Mouse (Mus musculus) ES-E14 (cell line): Measurements from ENCODE around the gene Kif22.

Source experiments
- CHD2 ChIP-seq: IDR thresholded peaks from 2 replicates; pipeline ENCODE4 v1.6.1; 2014; ENCODE audit warnings: mild to moderate bottlenecking, low read depth, low read length, inconsistent platforms
- HCFC1 ChIP-seq: IDR thresholded peaks from 2 replicates; pipeline ENCODE4 v1.6.1; 2012; ENCODE audit warnings: low read length, inconsistent platforms, borderline replicate concordance; ENCODE audit not compliant: insufficient read depth
- MAFK ChIP-seq: IDR thresholded peaks from 2 replicates; pipeline ENCODE4 v1.6.1; 2014; ENCODE audit warnings: mild to moderate bottlenecking, low read depth, low read length, inconsistent platforms; ENCODE audit not compliant: insufficient read depth
- ZC3H11A ChIP-seq: IDR thresholded peaks from 2 replicates; pipeline ENCODE4 v1.6.1; 2012; ENCODE audit warnings: low read depth, mild to moderate bottlenecking, inconsistent platforms, low read length, borderline replicate concordance
- ZNF384 ChIP-seq: IDR thresholded peaks from 2 replicates; pipeline ENCODE4 v1.6.1; 2012; ENCODE audit warnings: low read depth, low read length, inconsistent platforms

- TF ChIP-seq ZNF384 = no peak
- TF ChIP-seq MAFK = no peak
- no peak for TF ChIP-seq CHD2
- no peak for TF ChIP-seq ZC3H11A
- TF ChIP-seq HCFC1 = no peak
Measured at GRCm38 (mm10) chr7:127055026-127055585, 12.8 kb upstream of the Kif22 start.
